Mouse (Mus musculus): Measurements from ENCODE around the gene Olfr832. TPM values are rescaled to one million over a fixed set of nuclear protein-coding genes. Genes with fewer than 3 reads are reported as not detected.
"Not testable (repeated sequence)": the region's sequence is repeated elsewhere in the genome, so short reads cannot be mapped to it uniquely, and the experiment has no call there.

Gene Olfr832
- total RNA-seq (2014; rRNA removed), result not detected in 2 replicates
- not detected in 2 replicates for polyA plus RNA-seq (2012; rRNA removed)

GRCm38 (mm10) chr9:18936822-18937221, at the start of gene Olfr832:
Gene Olfr832 (plus strand): TSS chr9:18937122.
- H3K36me3 ChIP-seq (ENCODE audit: control insufficient read depth, insufficient read depth, low read length); H3K4me3 ChIP-seq (ENCODE audit: insufficient read depth, low read depth, low read length); H3K27me3 ChIP-seq (ENCODE audit: control insufficient read depth, insufficient read depth, low read length); H3K27ac ChIP-seq (replicated peaks; ENCODE audit: insufficient read depth, low read depth, low read length); H3K4me1 ChIP-seq (ENCODE audit: control insufficient read depth, insufficient read depth, low read length); H3K79me2 ChIP-seq (ENCODE audit: control insufficient read depth, insufficient read depth, low read length); H3K9ac ChIP-seq (ENCODE audit: low read depth, low read length); DNase-seq (ENCODE audit: extremely low read depth, low read depth, low spot score): not testable (repeated sequence)
- WGBS, result 72% methylated on average over 2 of the region's 2 CpGs

DNA sequence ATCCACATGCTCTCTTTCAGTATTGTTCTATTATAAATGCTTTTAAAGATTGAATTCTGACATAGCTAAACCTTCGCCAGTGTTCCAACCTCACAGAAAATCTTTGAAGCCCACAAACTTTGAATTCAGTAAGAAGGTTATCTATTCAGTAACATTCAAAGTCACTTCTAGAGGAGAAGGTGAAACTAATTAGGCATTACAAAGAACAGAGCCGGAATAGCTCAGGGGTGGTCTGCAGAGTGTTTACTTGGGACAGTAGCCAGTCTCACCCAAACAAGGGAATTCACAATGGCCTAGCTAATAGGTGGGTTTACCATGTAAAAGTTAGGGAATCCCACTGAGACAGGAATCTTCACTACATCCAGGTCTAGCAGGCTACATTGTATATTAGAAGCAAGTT, 29.2 kb upstream of the Olfr832 start:
- H3K4me3 ChIP-seq (ENCODE audit: insufficient read depth, low read depth, low read length); H3K36me3 ChIP-seq (ENCODE audit: control insufficient read depth, insufficient read depth, low read length); H3K79me2 ChIP-seq (ENCODE audit: control insufficient read depth, insufficient read depth, low read length); H3K9ac ChIP-seq (ENCODE audit: low read depth, low read length); DNase-seq (ENCODE audit: extremely low read depth, low read depth, low spot score); H3K27ac ChIP-seq (replicated peaks; ENCODE audit: insufficient read depth, low read depth, low read length); H3K27me3 ChIP-seq (ENCODE audit: control insufficient read depth, insufficient read depth, low read length); H3K4me1 ChIP-seq (ENCODE audit: control insufficient read depth, insufficient read depth, low read length): not testable (repeated sequence)
- WGBS, result 70% methylated on average over 2 of the region's 2 CpGs

DNA sequence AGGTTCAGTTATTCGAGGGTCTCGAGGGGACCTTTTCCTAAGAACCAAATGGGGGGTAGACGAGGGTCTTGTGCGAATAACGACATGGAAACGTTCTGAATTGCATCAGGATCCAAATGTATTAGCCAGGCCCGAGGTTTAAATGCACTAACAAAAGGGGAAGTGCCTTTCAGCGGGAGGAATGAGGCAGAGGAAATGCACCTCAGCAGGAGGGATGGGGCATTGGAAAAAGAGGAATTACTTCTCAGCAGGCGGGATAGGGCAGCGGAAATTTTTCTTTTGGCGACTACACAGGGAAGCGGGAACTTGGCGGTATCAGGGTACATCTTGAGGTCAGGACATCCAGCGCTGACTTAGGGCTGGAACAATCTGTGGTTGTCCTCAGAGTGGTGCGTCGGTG, 9.0 kb upstream of the Olfr832 start:
- not testable (repeated sequence) for H3K79me2 ChIP-seq (ENCODE audit: control insufficient read depth, insufficient read depth, low read length); H3K4me1 ChIP-seq (ENCODE audit: control insufficient read depth, insufficient read depth, low read length); DNase-seq (ENCODE audit: extremely low read depth, low read depth, low spot score); H3K27me3 ChIP-seq (ENCODE audit: control insufficient read depth, insufficient read depth, low read length); H3K9ac ChIP-seq (ENCODE audit: low read depth, low read length); H3K4me3 ChIP-seq (ENCODE audit: insufficient read depth, low read depth, low read length); H3K36me3 ChIP-seq (ENCODE audit: control insufficient read depth, insufficient read depth, low read length); H3K27ac ChIP-seq (replicated peaks; ENCODE audit: insufficient read depth, low read depth, low read length)
- 82% methylated on average over 16 of the region's 16 CpGs for WGBS

GRCm38 (mm10) chr9:18962021-18962420, 25.1 kb downstream of the Olfr832 start:
- Histone ChIP-seq H3K4me1 (ENCODE audit: control insufficient read depth, insufficient read depth, low read length) (no peaks in the 10 kb centered on the region), H3K36me3 (ENCODE audit: control insufficient read depth, insufficient read depth, low read length) (no peaks in the 10 kb centered on the region), H3K9ac (ENCODE audit: low read depth, low read length) (no peak overlapping the region), H3K27ac (replicated peaks; ENCODE audit: insufficient read depth, low read depth, low read length) (no peak overlapping the region), H3K4me3 (ENCODE audit: insufficient read depth, low read depth, low read length) (no peak overlapping the region), H3K27me3 (ENCODE audit: control insufficient read depth, insufficient read depth, low read length) (no peaks in the 10 kb centered on the region), H3K79me2 (ENCODE audit: control insufficient read depth, insufficient read depth, low read length) (no peaks in the 10 kb centered on the region)
- TF ChIP-seq POLR2A (IDR thresholded peaks at IDR 0.05; ENCODE audit: extremely low read depth, insufficient read depth, low read length) (no peak), CTCF (IDR thresholded peaks at IDR 0.05; ENCODE audit: low read depth, low read length) (no peak)
- no peak for DNase-seq (ENCODE audit: extremely low read depth, low read depth, low spot score)

GRCm38 (mm10) chr9:18987690-18988089, 50.8 kb downstream of the Olfr832 start, which contains the start of gene Olfr834:
Gene Olfr834 (plus strand): TSS chr9:18987990.
- 70% methylated on average over 3 of the region's 3 CpGs for WGBS
- TF ChIP-seq POLR2A (IDR thresholded peaks at IDR 0.05; ENCODE audit: extremely low read depth, insufficient read depth, low read length), result no peak
- no peak for TF ChIP-seq CTCF (IDR thresholded peaks at IDR 0.05; ENCODE audit: low read depth, low read length)
- H3K79me2 ChIP-seq (ENCODE audit: control insufficient read depth, insufficient read depth, low read length), result no peaks in the 10 kb centered on the region

More at GRCm38 (mm10) chr9:18987690-18988089, 50.8 kb downstream of the Olfr832 start, which contains the start of gene Olfr834:
- Histone ChIP-seq H3K27ac (replicated peaks; ENCODE audit: insufficient read depth, low read depth, low read length) (no peak within 1 kb of the TSS), H3K4me1 (ENCODE audit: control insufficient read depth, insufficient read depth, low read length) (no peaks in the 10 kb centered on the region), H3K36me3 (ENCODE audit: control insufficient read depth, insufficient read depth, low read length) (no peaks in the 10 kb centered on the region), H3K27me3 (ENCODE audit: control insufficient read depth, insufficient read depth, low read length) (no peaks in the 10 kb centered on the region), H3K9ac (ENCODE audit: low read depth, low read length) (no peak within 1 kb of the TSS), H3K4me3 (ENCODE audit: insufficient read depth, low read depth, low read length) (no peak within 1 kb of the TSS)
- no peak for DNase-seq (ENCODE audit: extremely low read depth, low read depth, low spot score)

Other genes starting within 250 kb of the Olfr832 start
- not detected in 2 replicates for gene Olfr24, start 173.1 kb upstream of the Olfr832 start, total RNA-seq (2014; rRNA removed)
- not detected in 2 replicates for gene Olfr24, start 173.1 kb upstream of the Olfr832 start, polyA plus RNA-seq (2012; rRNA removed)
- not detected in 2 replicates for gene Olfr828, start 117.6 kb upstream of the Olfr832 start, total RNA-seq (2014; rRNA removed)
- not detected in 2 replicates for gene Olfr828, start 117.6 kb upstream of the Olfr832 start, polyA plus RNA-seq (2012; rRNA removed)
- not detected in 2 replicates for gene Olfr829, start 82.2 kb upstream of the Olfr832 start, total RNA-seq (2014; rRNA removed)
- not detected in 2 replicates for gene Olfr829, start 82.2 kb upstream of the Olfr832 start, polyA plus RNA-seq (2012; rRNA removed)
- not detected in 2 replicates for gene Olfr830, start 62.4 kb upstream of the Olfr832 start, total RNA-seq (2014; rRNA removed)
- gene Olfr830, start 62.4 kb upstream of the Olfr832 start, polyA plus RNA-seq (2012; rRNA removed), result not detected in 2 replicates
- gene Olfr834, start 50.9 kb downstream of the Olfr832 start, total RNA-seq (2014; rRNA removed), result not detected in 2 replicates
- not detected in 2 replicates for gene Olfr834, start 50.9 kb downstream of the Olfr832 start, polyA plus RNA-seq (2012; rRNA removed)
- gene Olfr835, start 95.6 kb downstream of the Olfr832 start, total RNA-seq (2014; rRNA removed), result not detected in 2 replicates
- gene Olfr835, start 95.6 kb downstream of the Olfr832 start, polyA plus RNA-seq (2012; rRNA removed), result not detected in 2 replicates
- gene Olfr836, start 183.3 kb downstream of the Olfr832 start, total RNA-seq (2014; rRNA removed), result not detected in 2 replicates
- not detected in 2 replicates for gene Olfr836, start 183.3 kb downstream of the Olfr832 start, polyA plus RNA-seq (2012; rRNA removed)
- not detected in 2 replicates for gene Olfr837, start 199.2 kb downstream of the Olfr832 start, total RNA-seq (2014; rRNA removed)
- not detected in 2 replicates for gene Olfr837, start 199.2 kb downstream of the Olfr832 start, polyA plus RNA-seq (2012; rRNA removed)
- under 0.01 TPM in 1 of 2 replicates, not detected in the other for gene Olfr839-ps1, start 240.2 kb downstream of the Olfr832 start, total RNA-seq (2014; rRNA removed)
- not detected in 2 replicates for gene Olfr839-ps1, start 240.2 kb downstream of the Olfr832 start, polyA plus RNA-seq (2012; rRNA removed)

All from liver, adult 2 months (tissue).